10 mouse cellular contexts compared by ENCODE assay signal in genomic region chrX:68839548-68840444, GRCm38 (mm10). TPM values are rescaled to one million over a fixed set of nuclear protein-coding genes. Genes with fewer than 3 reads are reported as not detected.
DNase-seq lines count a peak whose midpoint lies in the region; ATAC-seq lines count a peak whose summit lies in the region.
"Had no signal": no experiment of that assay in that cellular context is flagged by ENCODE, and none has a peak within 500 bp of the region (broad histone marks: within the 10 kb centered on the region; RNA-seq: fewer than 3 reads in every experiment).

No protein-coding gene starts in this region.

- no peaks in the 10 kb centered on the region for H3K27me3 ChIP-seq in forebrain, embryonic 11.5 days (ENCODE audit: control insufficient read depth, insufficient read depth, low read length)
- no peaks in the 10 kb centered on the region for H3K27me3 ChIP-seq in forebrain, embryonic 10.5 days (ENCODE audit: poor library complexity, severe bottlenecking)

- no peak overlapping the region for H3K4me2 ChIP-seq in forebrain, embryonic 11.5 days (ENCODE audit: low read depth, low read length, severe bottlenecking)

- no peak for DNase-seq in forebrain, embryonic 11.5 days (ENCODE audit: low spot score)
- DNase-seq in forebrain, embryonic 10.5 days (ENCODE audit: extremely low spot score, low spot score), result no peak
- DNase-seq in right cerebral cortex, postnatal 4 days, result peak; percentile 1
- DNase-seq in right cerebral cortex, postnatal 10 days (ENCODE audit: low spot score in 2 of 2), result no peak
- peak; percentile 0 for DNase-seq in large intestine, adult 2 months (ENCODE audit: low read depth, low spot score)
- DNase-seq in heart, adult 8-10 months (ENCODE audit: low spot score), result no peak
- DNase-seq in gastrocnemius, postnatal 36 days, result no peak
- DNase-seq in heart, adult 9 months (ENCODE audit: low spot score in 2 of 2), result no peak

- ATAC-seq in forebrain, embryonic 11.5 days (replicated peaks; ENCODE audit: low FRiP score), result peak; percentile 60; the same call in 1 of the 2 replicates

- H3K9me3 ChIP-seq in forebrain, embryonic 11.5 days (ENCODE audit: control insufficient read depth, low read length), result no peaks in the 10 kb centered on the region
- no peaks in the 10 kb centered on the region for H3K9me3 ChIP-seq in forebrain, embryonic 10.5 days

- H3K36me3 ChIP-seq in forebrain, embryonic 11.5 days (ENCODE audit: control insufficient read depth, insufficient read depth, low read length), result no peaks in the 10 kb centered on the region
- H3K36me3 ChIP-seq in forebrain, embryonic 10.5 days (replicated peaks), result no peaks in the 10 kb centered on the region

- intact Hi-C loops in gastrocnemius, postnatal 36 days (cut with DNase I), result no loop called here

- H3K27ac ChIP-seq in forebrain, embryonic 11.5 days (ENCODE audit: low read depth, low read length), result no peak overlapping the region
- H3K27ac ChIP-seq in forebrain, embryonic 10.5 days, result no peak overlapping the region

- WGBS in forebrain, embryonic 11.5 days, result 21% methylated on average over 5 of the region's 5 CpGs
- 27% methylated on average over 5 of the region's 5 CpGs for WGBS in forebrain, embryonic 10.5 days
- WGBS in large intestine, adult 2 months, result 17% methylated on average over 5 of the region's 5 CpGs

- H3K4me1 ChIP-seq in forebrain, embryonic 11.5 days (replicated peaks; ENCODE audit: control insufficient read depth, insufficient read depth, low read length), result no peaks in the 10 kb centered on the region
- H3K4me1 ChIP-seq in forebrain, embryonic 10.5 days, result no peaks in the 10 kb centered on the region

- H3K9ac ChIP-seq in forebrain, embryonic 11.5 days (ENCODE audit: low read length), result no peak overlapping the region

- H3K4me3 ChIP-seq in forebrain, embryonic 11.5 days (ENCODE audit: low read depth, low read length), result no peak overlapping the region
- no peak overlapping the region for H3K4me3 ChIP-seq in forebrain, embryonic 10.5 days

RNA-seq across cellular contexts. Expression of gene Gm14698, which starts 18.9 kb away (rescaled TPM):
- 3.2 and 4.7 TPM in 2 replicates for polyA plus RNA-seq in forebrain, embryonic 11.5 days (2014; fragmentation: Nextera tagmentation; extraction: Ambion mirVana)
- 1.3 and 1.9 TPM in 2 replicates for polyA plus RNA-seq in forebrain, embryonic 10.5 days (2016; fragmentation: Nextera tagmentation; extraction: Ambion mirVana)
- polyA plus RNA-seq in large intestine, adult 2 months (2012; rRNA removed), result 0.31 and 0.78 TPM in 2 replicates
- total RNA-seq in heart, adult 8-10 months (2022), result 1 to 10 TPM in 1 of 4 experiments, under 1 TPM in 3; 0.34 to 1.9 (median 0.85) TPM
- total RNA-seq in gastrocnemius, postnatal 36 days (2021), result 1 to 10 TPM; 3.8 to 4.6 TPM

RNA-seq across cellular contexts. Expression of gene Gm6812, which starts 53.1 kb away (rescaled TPM):
- polyA plus RNA-seq in forebrain, embryonic 11.5 days (2014; fragmentation: Nextera tagmentation; extraction: Ambion mirVana), result not detected in 2 replicates
- polyA plus RNA-seq in forebrain, embryonic 10.5 days (2016; fragmentation: Nextera tagmentation; extraction: Ambion mirVana), result not detected in 2 replicates
- polyA plus RNA-seq in large intestine, adult 2 months (2012; rRNA removed), result not detected in 2 replicates
- not detected for total RNA-seq in heart, adult 8-10 months (2022)
- total RNA-seq in gastrocnemius, postnatal 36 days (2021), result not detected
- total RNA-seq: ES-E14; layer of hippocampus, postnatal 14 days had no signal

Comparison
In these comparisons a context has a peak if more than half of its experiments do, and no peak if none do; other contexts are left out.
1. DNase-seq: peak in right cerebral cortex, postnatal 4 days (single experiment) and large intestine, adult 2 months (single experiment); none in forebrain, embryonic 11.5 days (single experiment), forebrain, embryonic 10.5 days (single experiment), right cerebral cortex, postnatal 10 days (0 of 2), heart, adult 8-10 months (single experiment), gastrocnemius, postnatal 36 days (0 of 2) and heart, adult 9 months (0 of 2).